Mouse (Mus musculus) gastrocnemius, adult 2 months (tissue): ENCODE data around the gene Myo9b. TPM values are rescaled to one million over a fixed set of nuclear protein-coding genes. Genes with fewer than 3 reads are reported as not detected.
"Not testable (repeated sequence)": the region's sequence is repeated elsewhere in the genome, so short reads cannot be mapped to it uniquely, and the experiment has no call there.

Experiments used
- DNase-seq: peaks from one replicate; pipeline ENCODE4 v3.0.0; 2022
- H3K27ac ChIP-seq: fragments of 200-600 bp; 2 replicates; pipeline ENCODE4 v1.8.1; 2022; ENCODE audit warnings: mild to moderate bottlenecking
- H3K4me3 ChIP-seq: fragments of 200-600 bp; 2 replicates; pipeline ENCODE4 v1.8.1; 2022; ENCODE audit warnings: mild to moderate bottlenecking, moderate library complexity
- CTCF ChIP-seq: fragments of 200-600 bp; IDR thresholded peaks from 2 replicates; pipeline ENCODE4 v1.8.1; 2022; ENCODE audit warnings: antibody characterized with exemption, mild to moderate bottlenecking, moderate library complexity
- intact Hi-C: fragments of 180-260 bp; cut with DNase I; formaldehyde crosslinking; loops from one replicate; pipeline ENCODE4 v1.15.1; 2025
- long read RNA-seq, 2 experiments: library from polyadenylated mRNA; stranded (forward); transcript quantifications; one replicate each; pipeline ENCODE4 v2.0.0; 2021
- total RNA-seq, 2 experiments: library from RNA; stranded (reverse); gene quantifications; 2 replicates each; pipeline ENCODE4 v1.2.3; 2021

The Myo9b gene
- 1 to 10 TPM; 6.1 to 9.3 TPM for total RNA-seq
- long read RNA-seq, experiment 1, partial matches to known transcripts = 1 of 6 reads
- long read RNA-seq, experiment 1, other reads (novel, unspliced or antisense) = 5 of 6 reads
- long read RNA-seq, experiment 2, partial matches to known transcripts = 1 of 8 reads
- long read RNA-seq, experiment 2, other reads (novel, unspliced or antisense) = 7 of 8 reads

- intact Hi-C loops = loop anchor here (2.0 to 5.0 kb wide), 2 partner anchors 40 to 94 kb away; partner anchors contain the start of gene Use1
- Histone ChIP-seq H3K4me3 (peak within 1 kb of the TSS; percentile 81), H3K27ac (peak within 1 kb of the TSS; percentile 92)
- peak; percentile 98 for DNase-seq
- TF ChIP-seq CTCF = peak; percentile 72
Observed at GRCm38 (mm10) chr8:71272286-71273150, at the start of gene Myo9b, which contains the start of gene Haus8. Gene Myo9b, plus strand, starts transcription at chr8:71272714. Gene Haus8, minus strand, starts transcription at chr8:71272934.

GRCm38 (mm10) chr8:71224560-71224959, 48.0 kb upstream of the Myo9b start:
- DNase-seq = no peak
- Histone ChIP-seq H3K4me3 (no peak overlapping the region), H3K27ac (no peak overlapping the region)
- peak; percentile 63 for TF ChIP-seq CTCF
- intact Hi-C loops = no loop called here

- no peak for DNase-seq
- Histone ChIP-seq H3K27ac (no peak overlapping the region), H3K4me3 (no peak overlapping the region)
- no peak for TF ChIP-seq CTCF
- intact Hi-C loops = no loop called here
Observed at GRCm38 (mm10) chr8:71242757-71243156, 29.8 kb upstream of the Myo9b start.

DNA sequence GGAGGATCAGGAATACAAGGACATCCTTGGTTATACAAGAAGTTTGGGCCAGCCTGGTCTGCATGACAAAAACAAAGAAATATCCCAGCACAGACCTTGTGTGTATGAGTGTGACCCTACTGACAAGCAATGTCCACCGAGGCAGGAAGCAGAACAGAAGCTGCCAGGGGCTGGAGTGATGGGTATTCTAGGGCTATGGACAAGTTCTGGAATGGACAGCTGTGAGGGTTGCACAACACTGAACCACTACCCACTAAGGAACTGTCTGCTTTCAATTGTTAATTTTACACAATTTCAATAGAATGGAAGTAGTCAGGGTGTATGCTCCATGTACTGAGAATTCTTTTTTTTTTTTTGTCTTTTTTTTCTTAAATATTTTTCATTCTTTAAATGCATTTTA, 24.3 kb upstream of the Myo9b start:
- DNase-seq = no peak
- no peak overlapping the region for H3K27ac ChIP-seq
- intact Hi-C loops = no loop called here
- TF ChIP-seq CTCF = no peak
- H3K4me3 ChIP-seq = no peak overlapping the region

DNA sequence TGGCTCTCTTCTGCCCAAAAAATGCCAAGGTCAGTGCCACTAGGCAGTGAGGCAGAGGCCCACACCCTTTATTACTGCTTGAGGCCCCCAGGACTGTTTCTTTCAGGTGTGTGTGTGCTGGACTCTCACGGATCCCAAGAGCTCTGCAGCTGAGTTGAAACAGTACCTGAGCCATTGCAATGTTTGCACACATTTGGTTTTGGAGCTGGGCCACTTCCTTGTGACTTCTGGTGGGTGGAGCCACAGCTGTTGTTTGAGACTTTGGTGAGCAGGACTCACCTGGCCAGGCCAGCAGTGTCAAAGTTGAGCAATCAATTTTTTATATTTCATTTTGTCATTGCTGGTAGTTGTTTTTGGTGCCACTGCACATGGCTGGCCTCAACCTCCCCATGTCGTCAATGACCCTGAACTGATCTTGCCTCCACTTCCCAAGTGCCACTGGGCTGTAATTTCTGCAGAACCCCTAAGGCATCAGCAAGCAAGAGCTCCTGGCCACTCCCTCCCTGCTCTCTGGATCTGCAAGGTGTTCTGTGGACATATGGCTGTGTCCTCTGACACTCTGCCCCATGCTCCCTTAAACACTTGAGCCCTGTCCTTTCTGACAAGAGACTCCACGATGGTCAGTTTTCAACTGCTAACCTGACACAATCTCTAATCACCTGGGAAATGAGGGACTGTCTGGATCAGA, 15.8 kb upstream of the Myo9b start:
- Histone ChIP-seq H3K4me3 (no peak overlapping the region), H3K27ac (no peak overlapping the region)
- DNase-seq = no peak
- no peak for TF ChIP-seq CTCF
- intact Hi-C loops = no loop called here

GRCm38 (mm10) chr8:71261234-71261633, 11.3 kb upstream of the Myo9b start:
- Histone ChIP-seq H3K27ac (no peak overlapping the region), H3K4me3 (no peak overlapping the region)
- DNase-seq = no peak
- intact Hi-C loops = loop anchor here (2.0 kb wide), 1 partner anchor 64 kb away; no protein-coding TSS in a partner anchor
- TF ChIP-seq CTCF = peak; percentile 60

GRCm38 (mm10) chr8:71267690-71268089, 4.8 kb upstream of the Myo9b start:
- DNase-seq = no peak
- TF ChIP-seq CTCF = no peak
- intact Hi-C loops = loop anchor here (5.0 kb wide), 1 partner anchor 475 kb away; no protein-coding TSS in a partner anchor
- Histone ChIP-seq H3K27ac (no peak overlapping the region), H3K4me3 (no peak overlapping the region)

- H3K4me3 ChIP-seq, DNase-seq, H3K27ac ChIP-seq: not testable (repeated sequence)
- intact Hi-C loops = loop anchor here (5.0 kb wide), 1 partner anchor 474 kb away; no protein-coding TSS in a partner anchor
Observed at GRCm38 (mm10) chr8:71268286-71268685, 4.2 kb upstream of the Myo9b start.

DNA sequence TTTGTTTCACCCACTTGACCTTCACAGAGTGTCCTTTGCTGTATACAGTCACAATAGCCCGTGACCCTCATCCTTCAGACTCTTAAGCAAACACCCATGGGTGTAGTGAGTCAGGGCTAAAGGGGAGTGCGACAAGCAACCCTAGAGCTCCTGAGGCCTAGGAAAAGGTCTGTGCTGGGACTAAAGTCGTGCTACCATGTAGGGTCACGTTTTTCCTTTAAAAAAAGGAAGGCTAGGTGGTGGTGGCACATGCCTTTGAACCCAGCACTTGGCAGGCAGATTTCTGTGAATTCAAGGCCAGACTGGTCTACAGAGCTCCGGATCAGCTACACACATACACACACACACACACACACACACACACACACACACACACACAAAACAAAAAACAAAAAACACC, 884 bp upstream of the Myo9b start:
- Histone ChIP-seq H3K27ac (peak overlapping the region; percentile 92), H3K4me3 (peak overlapping the region; percentile 81)
- no peak for DNase-seq
- TF ChIP-seq CTCF = no peak
- intact Hi-C loops = loop anchor here (2.0 to 5.0 kb wide), 2 partner anchors 41 to 95 kb away; partner anchors contain the start of gene Use1

DNA sequence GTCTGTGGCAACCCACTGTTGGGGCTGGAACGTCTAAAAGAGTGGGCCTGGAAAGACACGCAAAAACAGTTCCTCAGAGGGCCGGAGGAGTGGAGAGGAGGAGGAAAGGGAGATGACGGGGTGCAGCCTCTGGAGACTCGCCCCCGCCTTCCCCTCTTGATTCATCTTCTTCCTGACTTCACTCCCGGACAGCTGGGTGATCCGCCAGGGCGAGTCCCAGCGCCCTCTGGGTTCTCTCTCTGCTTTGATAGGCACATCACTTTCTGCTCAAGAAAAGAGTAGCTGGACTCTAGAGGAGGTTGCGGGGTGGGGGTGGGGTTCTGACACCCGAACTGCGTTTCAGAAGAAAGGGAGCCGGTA, 617 bp downstream of the Myo9b start:
- intact Hi-C loops = loop anchor here (2.0 to 5.0 kb wide), 2 partner anchors 39 to 94 kb away; partner anchors contain the start of gene Use1
- TF ChIP-seq CTCF = no peak
- H3K4me3 ChIP-seq = peak overlapping the region; percentile 81
- DNase-seq = peak; percentile 69
- peak overlapping the region; percentile 92 for H3K27ac ChIP-seq

DNA sequence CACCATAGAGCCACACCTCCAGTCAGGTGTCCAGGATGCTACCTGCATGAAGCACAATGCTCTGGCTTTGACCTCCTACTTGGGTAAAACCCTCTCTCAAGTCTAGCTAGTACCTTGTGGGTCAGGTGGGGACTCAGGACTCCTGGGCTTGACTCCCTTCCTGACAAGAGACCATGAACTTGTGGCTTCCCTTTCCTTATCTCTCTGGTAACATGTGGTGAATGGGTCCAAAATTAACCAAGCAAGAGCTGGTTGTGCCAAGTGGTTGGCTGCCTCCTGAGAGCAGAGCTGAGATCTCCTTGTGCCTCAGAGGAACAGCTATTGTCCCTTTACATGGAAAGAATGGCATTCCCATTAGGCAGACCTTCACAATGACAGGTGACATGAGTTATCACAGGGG, 2.0 kb downstream of the Myo9b start:
- DNase-seq = no peak
- TF ChIP-seq CTCF = no peak
- Histone ChIP-seq H3K27ac (0 out of 2 replicates have a peak overlapping the region, but pooled peaks have one; percentile 92), H3K4me3 (peak overlapping the region; percentile 81; the same call in 1 of the 2 replicates)
- intact Hi-C loops = loop anchor here (5.0 kb wide), 1 partner anchor 38 kb away; no protein-coding TSS in a partner anchor

DNA sequence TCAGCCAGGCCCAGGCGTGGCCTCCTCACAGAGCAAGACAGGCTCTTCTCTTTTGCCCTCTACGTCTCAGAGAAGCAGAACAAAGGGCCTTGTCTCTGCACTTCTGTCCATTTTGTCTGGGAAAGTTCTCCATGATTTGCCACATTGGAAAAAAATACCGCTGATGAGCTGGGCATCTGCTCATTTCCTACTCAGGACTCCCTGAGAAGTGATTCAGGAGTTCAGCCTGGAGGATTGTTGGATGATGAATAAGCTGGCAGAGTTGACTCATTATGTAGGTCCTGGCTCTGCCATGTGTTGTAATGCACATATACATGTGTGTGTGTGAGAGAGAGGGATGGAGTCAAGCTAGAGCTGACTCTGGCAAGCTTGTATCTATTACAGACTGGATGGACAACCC, 3.7 kb downstream of the Myo9b start:
- H3K27ac ChIP-seq = no peak overlapping the region
- intact Hi-C loops = no loop called here
- no peak for TF ChIP-seq CTCF
- H3K4me3 ChIP-seq = no peak overlapping the region
- no peak for DNase-seq

DNA sequence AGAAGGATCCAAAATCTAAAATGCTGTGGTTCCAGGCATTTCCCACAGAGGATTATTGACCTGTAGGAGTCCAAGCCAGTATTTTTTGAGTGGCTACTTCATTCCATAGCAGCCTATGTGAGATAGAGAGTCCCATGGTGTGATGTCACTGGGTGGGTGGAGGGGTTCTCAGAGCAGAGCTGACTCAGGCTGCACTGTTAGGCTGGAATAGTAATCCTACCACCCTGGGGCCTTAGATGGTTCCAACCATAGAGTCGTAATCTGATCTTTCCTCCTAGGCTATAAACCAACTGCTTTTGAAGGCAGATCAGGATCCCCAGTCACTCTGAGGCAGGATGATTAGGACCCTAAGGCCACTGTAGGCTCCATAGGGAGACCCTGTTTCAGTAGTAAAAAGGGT, 6.9 kb downstream of the Myo9b start:
- intact Hi-C loops, H3K4me3 ChIP-seq, DNase-seq: not testable (repeated sequence)
- H3K27ac ChIP-seq = peak overlapping the region; percentile 68

GRCm38 (mm10) chr8:71281731-71282130, 9.2 kb downstream of the Myo9b start:
- H3K4me3 ChIP-seq, DNase-seq, intact Hi-C loops: not testable (repeated sequence)
- H3K27ac ChIP-seq = peak overlapping the region; percentile 81
